Mouse (Mus musculus) testis, adult 2 months (tissue): ENCODE results near the gene Ccdc134.

Experiments
- CTCF ChIP-seq: fragments of 200-500 bp; IDR thresholded peaks from 2 replicates; pipeline ENCODE4 v1.5.1; 2012; ENCODE audit warnings: low read depth, mild to moderate bottlenecking, inconsistent platforms, low read length, moderate library complexity; ENCODE audit not compliant: control insufficient read depth, insufficient read depth, insufficient replicate concordance
- POLR2A ChIP-seq: fragments of 200-500 bp; IDR thresholded peaks from 2 replicates; pipeline ENCODE4 v1.6.1; 2012; ENCODE audit warnings: low read depth, mild to moderate bottlenecking, inconsistent platforms, low read length, moderate library complexity; ENCODE audit not compliant: control insufficient read depth

DNA sequence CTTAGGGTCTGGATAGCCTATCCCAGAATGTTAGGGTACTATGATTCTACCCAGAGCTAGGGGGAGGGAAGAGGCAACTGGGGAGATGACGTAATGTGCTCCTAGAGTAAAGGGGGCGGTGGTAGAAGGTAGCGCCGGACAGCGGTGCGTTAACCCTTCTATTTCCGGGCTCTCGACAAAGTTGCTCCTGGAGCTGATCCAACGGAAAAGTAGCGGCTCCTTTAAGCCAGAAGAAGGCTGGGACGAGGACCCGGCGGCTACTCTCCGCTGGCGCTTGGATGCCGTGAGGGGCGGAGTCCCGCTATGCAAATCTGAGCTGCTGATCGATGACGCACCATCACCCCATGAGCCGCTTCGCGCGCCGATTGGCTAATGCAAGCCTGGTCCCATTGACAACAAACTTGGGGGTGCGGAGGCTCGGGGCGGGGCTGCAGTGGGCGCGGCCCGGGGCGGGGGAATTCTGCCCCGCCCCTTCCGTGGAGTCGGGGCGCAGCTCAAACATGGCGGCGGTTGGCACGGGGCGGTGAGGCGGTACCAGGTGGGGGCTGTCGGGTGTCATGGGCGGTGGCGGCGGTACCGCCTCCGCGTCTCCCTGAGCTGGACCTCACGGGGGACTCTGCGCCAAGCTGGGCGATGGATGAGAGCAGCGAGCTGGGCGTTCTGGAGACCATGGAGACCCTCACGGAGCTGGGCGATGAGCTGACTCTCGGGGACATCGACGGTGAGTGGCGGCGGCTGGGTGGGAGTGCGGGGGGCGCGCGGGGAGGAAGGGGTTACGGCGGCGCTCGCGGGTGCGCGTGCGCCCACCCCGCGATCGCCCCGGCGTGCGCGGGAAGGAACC, 19.3 kb downstream of the Ccdc134 start, which contains the start of gene Srebf2:
- TF ChIP-seq CTCF (no peak), POLR2A (peak; percentile 83)
